ENCODE assay signal across 23 mouse cellular contexts in the genomic region with DNA sequence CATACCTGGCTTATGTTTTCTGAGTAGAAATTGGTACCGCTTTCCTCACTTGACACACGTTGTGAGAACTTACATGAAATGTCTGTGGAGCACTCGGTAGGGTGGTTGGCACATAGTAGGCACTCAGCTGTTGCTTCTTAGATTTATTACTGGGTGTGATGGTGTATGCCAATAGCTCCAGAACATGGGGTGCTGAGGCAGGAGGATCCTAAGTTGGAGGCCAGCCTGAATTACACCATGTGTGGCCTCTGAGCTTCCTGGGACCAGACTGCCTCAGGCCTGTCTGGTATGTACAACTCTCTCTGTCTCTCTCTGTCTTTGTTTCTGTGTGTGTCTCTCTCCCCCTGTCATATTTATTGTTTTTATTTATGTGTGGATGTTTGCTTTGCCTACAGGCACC. TPM values are rescaled to one million over a fixed set of nuclear protein-coding genes. Genes with fewer than 3 reads are reported as not detected.
DNase-seq lines count a peak whose midpoint lies in the region; ATAC-seq and TF ChIP-seq lines count a peak whose summit lies in the region.
"Had no signal": no experiment of that assay in that cellular context is flagged by ENCODE, and none has a peak within 500 bp of the region (broad histone marks: within the 10 kb centered on the region; RNA-seq: fewer than 3 reads in every experiment).

No protein-coding gene starts in this region.

- TF ChIP-seq POLR2A in CH12.LX (IDR thresholded peaks at IDR 0.05; ENCODE audit: low read depth, low read length), result no peak

- 97% methylated on average over 3 of the region's 3 CpGs for WGBS in liver, embryonic 11.5 days
- WGBS in stomach, postnatal 0 days, result 96% methylated on average over 3 of the region's 3 CpGs

- in situ Hi-C loops in CH12.LX (cut with MboI; ENCODE audit: low pct_ligation_motif_present, low pct_unique_long_range_greater_than_20kb, low sequenced_read_pairs), result no loop called here

- dilution Hi-C loops in CH12.LX (cut with MboI; ENCODE audit: extremely low pct_ligation_motif_present, extremely low pct_unique_long_range_greater_than_20kb, low sequenced_read_pairs), result no loop called here

- no peak for TF ChIP-seq CTCF in CH12.LX (conservative IDR thresholded peaks at IDR 0.05 in 1 of 2, IDR thresholded peaks at IDR 0.05 in 1 of 2; ENCODE audit: low read depth in 2 of 2, low read length in 2 of 2)
- TF ChIP-seq CTCF in stomach, postnatal 0 days (IDR thresholded peaks at IDR 0.05; ENCODE audit: low read depth), result no peak

- H3K36me3 ChIP-seq in liver, embryonic 11.5 days (ENCODE audit: control insufficient read depth, insufficient read depth, low read length), result no peaks in the 10 kb centered on the region
- no peaks in the 10 kb centered on the region for H3K36me3 ChIP-seq in CH12.LX (replicated peaks in 1 of 2; ENCODE audit: control insufficient read depth in 1 of 2, insufficient read depth in 1 of 2, low read length in 1 of 2)
- no peaks in the 10 kb centered on the region for H3K36me3 ChIP-seq in stomach, postnatal 0 days (ENCODE audit: control insufficient read depth, insufficient read depth, low read length)
- H3K36me3 ChIP-seq: embryonic facial prominence, embryonic 12.5 days; embryonic facial prominence, embryonic 15.5 days; forebrain, embryonic 12.5 days; heart, embryonic 13.5 days; hindbrain, embryonic 12.5 days; hindbrain, embryonic 15.5 days had no signal

- H3K4me2 ChIP-seq in liver, embryonic 11.5 days, result no peak overlapping the region
- H3K4me2 ChIP-seq in CH12.LX (ENCODE audit: insufficient read depth, low read depth, poor library complexity, severe bottlenecking), result no peak overlapping the region
- no peak overlapping the region for H3K4me2 ChIP-seq in stomach, postnatal 0 days (replicated peaks; ENCODE audit: low read depth)
- H3K4me2 ChIP-seq: embryonic facial prominence, embryonic 12.5 days; embryonic facial prominence, embryonic 15.5 days; forebrain, embryonic 12.5 days; heart, embryonic 13.5 days; hindbrain, embryonic 12.5 days; hindbrain, embryonic 15.5 days had no signal

- H3K9ac ChIP-seq in liver, embryonic 11.5 days (ENCODE audit: low read depth, low read length), result no peak overlapping the region
- no peak overlapping the region for H3K9ac ChIP-seq in CH12.LX (ENCODE audit: insufficient read depth, low read depth)
- H3K9ac ChIP-seq in stomach, postnatal 0 days (ENCODE audit: low read length), result no peak overlapping the region
- H3K9ac ChIP-seq: embryonic facial prominence, embryonic 12.5 days; embryonic facial prominence, embryonic 15.5 days; forebrain, embryonic 12.5 days; heart, embryonic 13.5 days; hindbrain, embryonic 12.5 days; hindbrain, embryonic 15.5 days had no signal

- no peaks in the 10 kb centered on the region for H3K9me3 ChIP-seq in liver, embryonic 11.5 days (ENCODE audit: control insufficient read depth, low read length)
- peaks cover 5% of the 10 kb centered on the region for H3K9me3 ChIP-seq in CH12.LX (replicated peaks; ENCODE audit: low read length)
- H3K9me3 ChIP-seq in stomach, postnatal 0 days (ENCODE audit: control insufficient read depth, low read length), result no peaks in the 10 kb centered on the region
- H3K9me3 ChIP-seq: embryonic facial prominence, embryonic 12.5 days; forebrain, embryonic 12.5 days; hindbrain, embryonic 15.5 days had no signal

- no peak overlapping the region for H3K27ac ChIP-seq in liver, embryonic 11.5 days (ENCODE audit: low read depth, low read length)
- no peak overlapping the region for H3K27ac ChIP-seq in CH12.LX (ENCODE audit: insufficient read depth, low read depth)
- no peak overlapping the region for H3K27ac ChIP-seq in stomach, postnatal 0 days (replicated peaks)
- H3K27ac ChIP-seq: embryonic facial prominence, embryonic 12.5 days; embryonic facial prominence, embryonic 15.5 days; forebrain, embryonic 12.5 days; hindbrain, embryonic 12.5 days; hindbrain, embryonic 15.5 days had no signal

- no peaks in the 10 kb centered on the region for H3K79me2 ChIP-seq in CH12.LX (replicated peaks; ENCODE audit: control insufficient read depth, extremely low read depth, insufficient read depth, poor library complexity, severe bottlenecking)

- no peak for TF ChIP-seq EP300 in CH12.LX (IDR thresholded peaks at IDR 0.05; ENCODE audit: low read length)
- no peak for TF ChIP-seq EP300 in stomach, postnatal 0 days (optimal IDR thresholded peaks at IDR 0.05)

- H3K4me3 ChIP-seq in liver, embryonic 11.5 days (ENCODE audit: low read depth, low read length), result no peak overlapping the region
- no peak overlapping the region for H3K4me3 ChIP-seq in CH12.LX (replicated peaks in 1 of 3; ENCODE audit: low read depth in 2 of 3, low read length in 2 of 3, poor library complexity in 1 of 3)
- H3K4me3 ChIP-seq in stomach, postnatal 0 days (ENCODE audit: low read depth, low read length), result no peak overlapping the region
- H3K4me3 ChIP-seq: embryonic facial prominence, embryonic 12.5 days; embryonic facial prominence, embryonic 15.5 days; forebrain, embryonic 12.5 days; heart, embryonic 13.5 days; hindbrain, embryonic 12.5 days; hindbrain, embryonic 15.5 days had no signal

- peaks cover 5% of the 10 kb centered on the region for H3K4me1 ChIP-seq in liver, embryonic 11.5 days (replicated peaks; ENCODE audit: control insufficient read depth, insufficient read depth, low read length)
- H3K4me1 ChIP-seq in CH12.LX (ENCODE audit: control insufficient read depth in 1 of 2, insufficient read depth in 2 of 2), result peaks cover 24 to 62% of the 10 kb centered on the region in 2 experiments
- peaks cover 2% of the 10 kb centered on the region; the same call in 1 of the 2 replicates for H3K4me1 ChIP-seq in stomach, postnatal 0 days (replicated peaks; ENCODE audit: control insufficient read depth, insufficient read depth)
- H3K4me1 ChIP-seq: forebrain, embryonic 12.5 days; hindbrain, embryonic 12.5 days; hindbrain, embryonic 15.5 days had no signal

- DNase-seq in heart, adult 11 months, result peak; percentile 56
- DNase-seq in heart, adult 18-20 months, result no peak
- DNase-seq in liver, embryonic 11.5 days (ENCODE audit: low spot score), result peak; percentile 14
- DNase-seq in liver (no peak), CH12.LX (ENCODE audit: extremely low read depth) (no peak)
- peak; percentile 0 for DNase-seq in stomach, postnatal 0 days (ENCODE audit: low spot score)
- no peak for DNase-seq in lung, postnatal 4 days
- DNase-seq: adrenal gland, adult 2 months; adrenal gland, postnatal 14 days; B cell, adult 2 months; cerebellum, adult 11 months; cerebellum, adult 2 months; cerebellum, adult 9-11 months; cerebellum, postnatal 25 days; gastrocnemius, postnatal 10 days; heart, postnatal 14 days had no signal

- no peak for TF ChIP-seq RAD21 in CH12.LX (IDR thresholded peaks at IDR 0.05; ENCODE audit: low read depth, low read length)

- no peak for ATAC-seq in liver, embryonic 11.5 days (replicated peaks; ENCODE audit: low FRiP score)
- no peak for ATAC-seq in stomach, postnatal 0 days (ENCODE audit: low FRiP score, low TSS enrichment)
- ATAC-seq: forebrain, embryonic 16.5 days had no signal

- no peaks in the 10 kb centered on the region for H3K27me3 ChIP-seq in liver, embryonic 11.5 days (replicated peaks; ENCODE audit: control insufficient read depth, insufficient read depth, low read length)
- no peaks in the 10 kb centered on the region for H3K27me3 ChIP-seq in CH12.LX (replicated peaks)
- no peaks in the 10 kb centered on the region for H3K27me3 ChIP-seq in stomach, postnatal 0 days (ENCODE audit: control insufficient read depth, insufficient read depth, low read length)
- H3K27me3 ChIP-seq: embryonic facial prominence, embryonic 12.5 days; embryonic facial prominence, embryonic 15.5 days; heart, embryonic 13.5 days; hindbrain, embryonic 12.5 days; hindbrain, embryonic 15.5 days had no signal

TF ChIP-seq in CH12.LX, 34 proteins besides CTCF, POLR2A, EP300 and RAD21:
- TF ChIP-seq ZKSCAN1 (IDR thresholded peaks at IDR 0.05; ENCODE audit: borderline replicate concordance, low read depth, low read length), result peak; percentile 33; the same call in 1 of the 2 replicates
- no peak for TF ChIP-seq KAT2A (IDR thresholded peaks at IDR 0.05; ENCODE audit: insufficient replicate concordance, low read length)
TF ChIP-seq in CH12.LX: peak in this region for 1.

RNA-seq across cellular contexts. Expression of gene Cdc7, which starts 45.6 kb away (rescaled TPM):
- under 1 TPM; 0.57 to 0.65 TPM for total RNA-seq in heart, adult 18-20 months (2021)
- polyA plus RNA-seq in liver, embryonic 11.5 days (2014; fragmentation: Nextera tagmentation; extraction: Ambion mirVana), result 55.0 and 55.3 TPM in 2 replicates
- 25.4 and 25.7 TPM in 2 replicates for total RNA-seq in CH12.LX (2012; rRNA removed)
- total RNA-seq in CH12.LX (2014; rRNA removed), result 42.6 and 46.5 TPM in 2 replicates
- polyA plus RNA-seq in CH12.LX (2012; ENCODE audit: insufficient read length, low read depth), result 27.4 and 27.8 TPM in 2 replicates
- 7.4 and 8.0 TPM in 2 replicates for polyA plus RNA-seq in stomach, postnatal 0 days (2015; fragmentation: Nextera tagmentation; extraction: Ambion mirVana)

Comparison
In these comparisons a context has a peak if more than half of its experiments do, and no peak if none do; other contexts are left out.
1. DNase-seq: peak in heart, adult 11 months (single experiment), liver, embryonic 11.5 days (single experiment) and stomach, postnatal 0 days (single experiment); none in heart, adult 18-20 months (0 of 2), liver (single experiment), CH12.LX (single experiment) and lung, postnatal 4 days (0 of 2).